Mouse (Mus musculus): ENCODE results near the gene Gkn2.

Gene Gkn2

DNA sequence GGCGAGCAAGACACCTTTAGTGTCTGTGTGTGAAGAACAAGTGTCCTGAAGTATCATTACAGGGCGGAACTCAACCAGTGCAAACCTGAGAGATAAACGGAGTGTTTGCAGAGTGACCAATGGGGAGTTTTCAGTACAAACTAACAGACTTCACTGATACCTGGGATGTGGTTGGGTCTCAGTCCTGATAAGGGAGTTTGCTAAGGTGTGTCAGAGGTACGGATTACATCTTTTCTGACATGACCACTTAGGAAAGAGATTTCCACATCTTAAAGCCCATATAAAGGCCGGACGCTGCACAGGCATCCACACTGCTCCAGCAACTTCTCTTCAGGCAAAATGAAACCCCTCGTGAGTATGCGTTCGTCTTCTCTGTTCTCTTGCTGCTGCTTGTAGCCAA, at the start of gene Gkn2:
Gkn2 (plus strand) TSS at position 301 of the 400 bp plus-strand sequence.
- DNase-seq (ENCODE audit: low read depth, low spot score): no peak
- H3K36me3 ChIP-seq (ENCODE audit: control insufficient read depth, insufficient read depth, low read length, poor library complexity, severe bottlenecking): no peaks in the 10 kb centered on the region
- no peaks in the 10 kb centered on the region for H3K27me3 ChIP-seq (ENCODE audit: control insufficient read depth, insufficient read depth, low read length, poor library complexity, severe bottlenecking)

DNA sequence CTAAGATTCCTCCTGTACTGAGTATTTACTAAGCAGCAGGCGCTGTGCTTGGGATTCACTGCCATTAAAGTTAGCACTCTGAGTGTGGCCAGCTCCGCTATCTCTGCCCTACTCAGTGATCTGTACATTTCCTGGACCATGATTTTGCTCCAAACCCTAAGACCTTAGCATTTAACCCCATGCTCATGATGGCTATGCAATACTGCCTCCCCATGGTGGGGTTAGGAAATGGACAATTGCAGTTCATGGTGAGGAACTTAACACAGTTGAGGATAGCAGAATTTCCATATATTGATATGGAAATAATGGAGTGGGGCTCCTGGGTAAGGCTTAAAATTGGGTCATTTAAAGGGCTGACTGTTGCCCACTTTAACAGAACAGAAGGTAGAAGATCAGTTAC, 49.8 kb upstream of the Gkn2 start:
- peak; percentile 79 for DNase-seq (ENCODE audit: low read depth, low spot score)
- H3K36me3 ChIP-seq (ENCODE audit: control insufficient read depth, insufficient read depth, low read length, poor library complexity, severe bottlenecking): no peaks in the 10 kb centered on the region
- no peaks in the 10 kb centered on the region for H3K27me3 ChIP-seq (ENCODE audit: control insufficient read depth, insufficient read depth, low read length, poor library complexity, severe bottlenecking)

DNA sequence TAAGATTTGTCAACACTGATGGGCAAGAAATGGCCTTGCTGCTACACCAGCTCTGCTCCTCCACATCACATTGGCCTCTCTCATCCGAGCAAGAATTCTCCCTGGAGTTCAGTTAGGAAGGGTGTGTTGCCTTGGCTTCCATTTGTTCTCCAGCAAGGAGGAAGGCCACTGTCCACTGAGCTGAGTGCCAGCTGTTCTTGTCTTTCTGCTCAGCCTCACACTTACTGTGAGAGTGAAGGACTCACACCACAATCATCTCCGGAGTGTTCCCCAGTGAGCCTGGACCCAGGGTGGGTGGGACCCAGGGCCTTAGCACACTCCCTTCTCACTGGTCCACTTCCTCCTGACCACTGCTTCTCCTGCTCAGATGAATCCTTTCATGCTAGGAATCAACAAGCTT, 46.2 kb upstream of the Gkn2 start:
- Histone ChIP-seq H3K27me3 (ENCODE audit: control insufficient read depth, insufficient read depth, low read length, poor library complexity, severe bottlenecking) (no peaks in the 10 kb centered on the region), H3K36me3 (ENCODE audit: control insufficient read depth, insufficient read depth, low read length, poor library complexity, severe bottlenecking) (no peaks in the 10 kb centered on the region)
- no peak for DNase-seq (ENCODE audit: low read depth, low spot score)

DNA sequence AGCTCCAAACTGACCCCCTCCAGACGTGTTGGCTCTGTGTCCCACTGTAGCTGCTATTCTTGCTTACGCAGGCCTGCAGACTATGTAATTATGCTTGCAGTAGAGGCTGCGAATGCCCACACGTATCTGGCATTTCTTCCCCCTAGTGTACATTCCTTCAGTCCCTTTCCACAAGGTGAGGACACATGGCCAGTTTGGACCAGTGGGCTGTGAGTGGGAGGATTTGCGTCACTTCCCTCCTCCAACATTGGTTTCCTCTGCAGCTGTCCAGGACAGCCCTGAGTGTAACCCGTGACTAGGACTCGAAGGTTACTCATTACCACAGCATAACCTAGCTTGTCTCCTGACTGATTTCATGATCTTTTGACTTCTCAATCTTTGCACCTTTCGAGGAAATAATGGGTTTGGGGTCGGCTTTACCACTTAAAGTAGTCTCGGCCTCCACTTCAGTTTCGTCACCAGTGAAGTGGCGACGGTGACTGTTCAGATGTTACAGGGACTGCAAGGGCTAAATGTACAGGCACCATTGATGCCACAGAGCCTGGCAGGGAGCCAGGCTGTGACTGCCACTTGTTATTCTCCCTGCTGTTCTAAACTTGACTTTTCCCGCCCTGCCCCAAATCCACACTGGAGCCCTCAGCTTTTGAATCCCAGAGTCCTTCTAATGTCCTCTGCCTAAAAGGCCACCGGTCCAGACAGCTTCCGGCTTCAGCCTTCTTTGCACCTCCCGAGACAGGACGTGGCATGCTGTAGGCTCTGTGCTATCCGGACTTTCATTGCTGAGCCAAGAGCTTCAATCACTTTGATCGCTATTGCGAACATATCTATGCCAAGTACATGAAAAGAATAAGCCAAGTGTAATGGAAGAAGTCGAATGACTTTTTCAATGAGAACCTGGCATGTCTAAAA, 44.6 kb upstream of the Gkn2 start:
- Histone ChIP-seq H3K36me3 (ENCODE audit: control insufficient read depth, insufficient read depth, low read length, poor library complexity, severe bottlenecking) (no peaks in the 10 kb centered on the region), H3K27me3 (ENCODE audit: control insufficient read depth, insufficient read depth, low read length, poor library complexity, severe bottlenecking) (no peaks in the 10 kb centered on the region)
- DNase-seq (ENCODE audit: low read depth, low spot score): no peak

DNA sequence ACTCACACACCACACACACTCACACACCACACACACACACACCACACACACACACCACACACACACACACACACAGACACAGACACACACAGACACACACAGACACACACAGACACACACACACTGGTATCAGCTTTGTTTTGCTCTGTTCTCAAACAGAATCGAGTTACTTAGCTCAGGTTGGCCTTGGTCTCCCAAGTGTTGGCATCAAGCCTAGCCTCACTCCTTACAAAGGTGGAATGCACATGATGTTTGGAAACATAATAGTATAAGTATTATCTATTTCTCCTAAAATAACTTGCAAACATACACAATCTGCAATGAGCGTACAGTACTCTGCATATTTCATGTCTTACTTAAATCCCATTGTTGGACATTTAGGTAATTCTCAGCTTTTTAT, 40.8 kb upstream of the Gkn2 start:
- DNase-seq (ENCODE audit: low read depth, low spot score): no peak
- no peaks in the 10 kb centered on the region for H3K36me3 ChIP-seq (ENCODE audit: control insufficient read depth, insufficient read depth, low read length, poor library complexity, severe bottlenecking)
- H3K27me3 ChIP-seq (ENCODE audit: control insufficient read depth, insufficient read depth, low read length, poor library complexity, severe bottlenecking): no peaks in the 10 kb centered on the region

DNA sequence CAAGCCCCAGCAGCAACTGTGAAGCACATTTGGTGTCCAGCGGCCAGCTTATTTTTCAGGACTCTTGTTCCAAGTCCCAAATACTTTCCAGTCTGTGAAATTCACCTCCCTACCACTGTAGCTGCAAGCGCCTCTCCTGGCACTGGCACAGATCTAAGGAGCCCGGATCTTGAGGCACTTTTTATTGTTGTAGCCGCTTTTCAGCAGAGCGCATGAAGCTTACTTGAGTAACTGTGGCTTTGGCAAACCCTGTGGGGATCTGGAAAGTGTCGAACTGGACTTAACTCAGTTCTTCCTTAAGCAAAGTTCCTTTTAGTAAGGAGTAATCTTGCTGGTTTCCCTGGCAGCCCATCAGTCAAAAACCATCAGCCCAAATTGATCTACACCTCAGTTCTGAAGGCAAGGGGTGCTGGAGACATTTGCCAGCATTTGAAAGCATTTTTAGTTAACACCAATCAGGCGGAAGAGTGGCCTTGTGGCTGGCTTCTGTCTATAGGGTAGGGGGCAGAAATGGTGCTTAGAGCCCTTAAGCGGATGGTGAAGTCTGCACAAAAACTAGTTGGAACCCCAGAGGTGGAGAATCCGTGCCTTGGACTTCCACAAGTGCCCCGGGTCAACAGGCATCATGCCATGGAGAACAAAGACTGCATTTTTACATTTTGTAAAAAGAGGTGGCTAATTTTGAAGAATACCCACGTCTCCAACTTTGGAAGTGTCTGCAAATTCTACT, 38.6 kb upstream of the Gkn2 start:
- H3K27me3 ChIP-seq (ENCODE audit: control insufficient read depth, insufficient read depth, low read length, poor library complexity, severe bottlenecking): no peaks in the 10 kb centered on the region
- no peaks in the 10 kb centered on the region for H3K36me3 ChIP-seq (ENCODE audit: control insufficient read depth, insufficient read depth, low read length, poor library complexity, severe bottlenecking)
- no peak for DNase-seq (ENCODE audit: low read depth, low spot score)

DNA sequence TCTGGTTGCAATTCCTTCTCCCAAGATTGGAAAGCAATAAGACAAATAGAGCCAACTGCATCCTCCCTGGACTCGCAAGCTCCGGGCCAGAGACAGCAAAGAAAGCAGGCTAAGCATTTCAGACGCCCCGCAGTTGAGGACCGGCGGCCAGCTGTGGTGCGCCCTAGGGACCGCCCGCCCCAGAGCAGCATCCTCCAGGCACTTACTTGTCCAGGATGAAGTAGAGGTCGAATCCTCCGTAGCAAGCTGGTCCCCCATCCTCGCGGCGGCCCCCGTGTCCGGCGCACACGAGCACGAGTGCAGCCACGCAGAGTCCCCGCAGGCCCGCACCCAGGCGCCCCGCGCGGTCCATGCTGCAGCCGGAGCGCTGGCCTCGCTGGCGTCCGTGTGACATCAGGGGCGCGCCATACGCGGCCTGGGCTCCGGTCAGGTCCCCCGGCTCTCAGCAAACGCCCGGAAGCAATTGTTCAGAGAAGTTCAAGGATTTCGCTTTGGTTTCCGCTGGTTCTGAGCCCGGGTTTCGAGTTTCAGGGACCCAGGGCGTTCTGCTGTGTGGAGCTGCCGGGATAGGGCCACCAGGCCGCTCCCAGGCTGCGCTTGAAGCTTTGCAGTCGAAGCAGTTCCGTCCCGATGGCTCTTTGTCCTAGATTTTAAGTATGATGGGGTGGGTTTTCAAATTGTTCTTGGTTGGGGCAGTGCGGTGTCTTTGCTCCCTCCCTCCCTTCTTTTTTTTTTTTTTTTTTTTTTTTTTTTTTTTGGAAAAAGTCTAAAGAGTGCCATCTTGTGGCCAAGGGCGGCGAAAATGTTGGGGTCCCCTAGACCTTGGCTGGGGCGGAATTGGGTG, 37.8 kb upstream of the Gkn2 start, which contains the start of gene Antxr1:
Antxr1 (minus strand) TSS at position 731 of the 844 bp plus-strand sequence.
- peak; percentile 52 for DNase-seq (ENCODE audit: low read depth, low spot score)
- no peaks in the 10 kb centered on the region for H3K27me3 ChIP-seq (ENCODE audit: control insufficient read depth, insufficient read depth, low read length, poor library complexity, severe bottlenecking)
- H3K36me3 ChIP-seq (ENCODE audit: control insufficient read depth, insufficient read depth, low read length, poor library complexity, severe bottlenecking): no peaks in the 10 kb centered on the region

DNA sequence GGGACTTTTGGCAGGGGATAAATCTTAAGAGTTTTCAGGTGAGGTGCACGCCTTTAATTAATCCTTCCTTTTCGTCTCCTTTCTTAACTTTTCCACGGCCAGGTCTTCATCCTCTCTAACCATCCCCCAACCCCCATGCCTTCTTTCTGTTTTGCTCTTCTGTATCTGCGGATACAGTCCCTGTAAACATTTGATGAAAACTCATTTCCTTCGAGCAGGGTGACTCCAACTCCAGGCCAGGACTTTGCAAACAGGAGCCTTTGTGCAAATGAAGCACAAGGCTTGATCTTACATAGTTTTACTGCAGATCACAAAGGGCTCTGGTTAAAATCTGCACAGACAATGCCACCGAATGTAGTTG, 37.2 kb upstream of the Gkn2 start:
- no peaks in the 10 kb centered on the region for H3K36me3 ChIP-seq (ENCODE audit: control insufficient read depth, insufficient read depth, low read length, poor library complexity, severe bottlenecking)
- DNase-seq (ENCODE audit: low read depth, low spot score): no peak
- no peaks in the 10 kb centered on the region for H3K27me3 ChIP-seq (ENCODE audit: control insufficient read depth, insufficient read depth, low read length, poor library complexity, severe bottlenecking)

DNA sequence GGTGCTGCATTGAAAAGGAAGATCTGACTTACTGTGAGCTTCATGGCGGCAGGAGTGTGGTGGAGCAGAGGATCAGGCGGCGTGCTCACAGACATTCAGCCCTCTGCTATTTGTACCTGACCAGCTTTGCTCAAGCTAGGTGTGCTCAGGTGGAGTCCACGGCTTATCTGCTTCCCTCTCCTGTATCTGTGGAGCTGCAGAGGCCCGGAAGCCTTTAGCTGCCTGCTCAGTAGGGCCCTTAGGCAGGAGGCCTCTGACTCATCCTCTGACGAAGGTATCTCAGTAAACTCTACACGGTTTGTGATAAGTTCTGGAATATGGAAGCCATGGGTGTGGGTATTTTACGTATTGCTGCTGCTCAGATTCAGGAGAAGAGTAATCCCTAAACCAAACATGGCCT, 22.3 kb upstream of the Gkn2 start, which contains the start of gene Gkn1:
Gkn1 (minus strand) TSS at position 114 of the 400 bp plus-strand sequence.
- Histone ChIP-seq H3K27me3 (ENCODE audit: control insufficient read depth, insufficient read depth, low read length, poor library complexity, severe bottlenecking) (no peaks in the 10 kb centered on the region), H3K36me3 (ENCODE audit: control insufficient read depth, insufficient read depth, low read length, poor library complexity, severe bottlenecking) (no peaks in the 10 kb centered on the region)
- no peak for DNase-seq (ENCODE audit: low read depth, low spot score)

DNA sequence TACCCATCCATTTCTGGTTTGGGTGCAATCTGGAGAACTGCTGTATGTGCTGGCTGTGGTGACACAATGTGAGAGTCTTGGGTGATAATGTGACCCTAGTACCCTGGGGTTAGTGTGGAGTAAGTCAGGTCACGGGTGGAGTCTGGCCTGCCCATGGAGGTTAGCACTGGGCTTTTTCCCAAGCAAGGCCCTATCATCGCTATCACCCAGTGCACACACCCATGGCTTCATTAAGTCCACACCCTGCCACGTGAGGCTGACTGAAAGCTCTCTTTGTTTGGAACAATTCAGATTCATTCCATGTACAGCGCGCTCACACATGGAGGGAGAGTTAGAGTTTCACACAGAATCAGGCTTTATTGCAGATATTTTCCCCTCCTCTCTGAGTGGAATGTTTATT, 18.7 kb upstream of the Gkn2 start:
- no peaks in the 10 kb centered on the region for H3K36me3 ChIP-seq (ENCODE audit: control insufficient read depth, insufficient read depth, low read length, poor library complexity, severe bottlenecking)
- H3K27me3 ChIP-seq (ENCODE audit: control insufficient read depth, insufficient read depth, low read length, poor library complexity, severe bottlenecking): no peaks in the 10 kb centered on the region
- no peak for DNase-seq (ENCODE audit: low read depth, low spot score)

DNA sequence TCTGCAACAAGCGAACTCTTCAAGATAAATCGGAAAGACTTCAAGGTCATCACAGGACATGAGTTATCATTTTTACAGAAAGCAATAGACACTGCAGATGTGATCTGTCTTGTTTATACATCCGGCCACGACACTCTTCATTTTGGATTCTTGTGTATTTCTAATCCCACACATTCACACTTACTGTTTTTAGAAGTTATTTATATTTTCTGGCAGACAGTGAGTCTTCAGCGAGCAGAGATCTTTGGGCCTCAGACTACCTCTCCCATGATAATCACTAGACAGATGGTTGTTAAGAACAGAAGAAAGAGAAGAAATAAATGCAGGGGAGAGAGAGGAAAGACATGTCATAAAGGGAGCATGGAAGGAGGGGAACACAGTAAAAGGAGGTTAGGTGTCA, 3.9 kb upstream of the Gkn2 start:
- no peak for DNase-seq (ENCODE audit: low read depth, low spot score)
- Histone ChIP-seq H3K27me3 (ENCODE audit: control insufficient read depth, insufficient read depth, low read length, poor library complexity, severe bottlenecking) (no peaks in the 10 kb centered on the region), H3K36me3 (ENCODE audit: control insufficient read depth, insufficient read depth, low read length, poor library complexity, severe bottlenecking) (no peaks in the 10 kb centered on the region)

DNA sequence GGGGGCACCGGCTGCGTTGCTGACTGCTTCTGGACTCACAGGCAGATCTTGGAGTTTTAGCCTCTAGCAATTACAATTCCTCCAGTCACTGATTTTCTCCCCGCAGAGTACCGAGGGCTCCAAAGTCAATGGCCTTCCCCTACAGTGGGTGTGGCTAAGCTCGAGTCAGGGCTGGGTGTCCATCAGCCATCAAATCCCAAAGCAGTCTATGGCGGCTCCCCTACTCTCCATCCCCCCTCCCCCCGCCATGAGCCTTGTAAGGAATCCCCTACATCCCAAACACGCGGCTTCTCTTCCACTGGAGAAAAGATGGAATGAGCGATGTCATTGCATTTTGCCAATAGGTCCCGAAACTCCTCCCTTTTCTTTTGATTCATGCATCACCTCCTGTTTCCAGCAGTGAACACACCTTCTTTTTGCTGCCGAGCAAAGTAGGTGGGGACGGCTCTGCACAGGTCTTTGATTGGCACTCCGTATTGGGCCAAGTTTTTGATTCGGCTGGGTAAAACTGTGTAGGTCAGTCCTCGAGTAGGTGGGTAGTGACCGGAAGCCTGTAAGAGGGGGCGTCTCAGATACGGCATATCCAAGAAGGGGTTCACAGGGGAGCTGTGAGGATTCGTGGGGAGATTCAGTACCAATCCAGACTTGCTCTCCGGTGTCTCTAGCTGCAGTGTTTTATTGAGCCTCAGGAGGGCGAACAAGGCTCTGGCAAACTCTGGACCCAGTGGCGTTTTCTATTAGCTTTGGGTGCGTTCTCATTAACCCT, 11.0 kb downstream of the Gkn2 start:
- peak; percentile 24 for DNase-seq (ENCODE audit: low read depth, low spot score)
- Histone ChIP-seq H3K36me3 (ENCODE audit: control insufficient read depth, insufficient read depth, low read length, poor library complexity, severe bottlenecking) (no peaks in the 10 kb centered on the region), H3K27me3 (ENCODE audit: control insufficient read depth, insufficient read depth, low read length, poor library complexity, severe bottlenecking) (no peaks in the 10 kb centered on the region)

DNA sequence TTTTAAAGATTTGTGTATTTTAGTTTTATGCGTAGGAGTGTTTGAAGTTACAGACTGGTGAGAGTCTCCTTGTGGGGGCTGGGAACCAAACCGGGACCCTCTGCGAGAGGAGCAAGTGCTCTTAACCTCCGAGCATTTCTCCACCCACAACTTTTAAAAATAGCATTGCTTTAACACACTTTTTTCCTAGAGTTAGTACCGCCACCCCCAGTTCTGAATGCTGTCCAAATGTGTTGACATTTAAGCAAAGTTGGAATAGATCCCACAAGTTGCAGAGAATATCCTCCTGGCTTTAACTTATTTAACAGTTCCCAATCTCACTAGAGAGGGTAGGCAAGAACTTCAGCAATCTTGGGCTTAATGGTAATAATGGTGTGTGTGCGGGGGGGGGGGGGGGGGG, 11.6 kb downstream of the Gkn2 start:
- no peaks in the 10 kb centered on the region for H3K27me3 ChIP-seq (ENCODE audit: control insufficient read depth, insufficient read depth, low read length, poor library complexity, severe bottlenecking)
- no peak for DNase-seq (ENCODE audit: low read depth, low spot score)
- no peaks in the 10 kb centered on the region for H3K36me3 ChIP-seq (ENCODE audit: control insufficient read depth, insufficient read depth, low read length, poor library complexity, severe bottlenecking)

DNA sequence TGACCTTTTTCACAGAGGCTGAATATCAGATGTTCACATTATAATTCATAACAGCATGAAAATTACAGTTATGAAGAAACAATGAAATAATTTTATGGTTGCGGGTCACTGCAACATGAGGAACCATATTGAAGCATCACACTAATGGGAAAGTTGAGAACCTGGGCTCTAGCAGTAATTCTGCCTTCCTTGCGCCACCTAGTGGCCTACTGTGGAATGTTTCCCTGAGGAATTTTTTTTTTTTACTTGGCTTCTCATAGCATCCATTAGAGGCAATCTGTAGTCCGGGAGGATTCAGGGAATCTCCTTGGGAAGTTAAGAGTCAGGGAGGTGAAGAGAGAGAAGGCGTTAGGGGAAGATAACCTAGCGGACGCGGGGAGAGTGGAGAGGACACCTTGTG, 13.0 kb downstream of the Gkn2 start:
- Histone ChIP-seq H3K27me3 (ENCODE audit: control insufficient read depth, insufficient read depth, low read length, poor library complexity, severe bottlenecking) (no peaks in the 10 kb centered on the region), H3K36me3 (ENCODE audit: control insufficient read depth, insufficient read depth, low read length, poor library complexity, severe bottlenecking) (no peaks in the 10 kb centered on the region)
- DNase-seq (ENCODE audit: low read depth, low spot score): peak; percentile 70
